Mouse (Mus musculus) heart, postnatal 14 days (tissue): ENCODE results near the gene Nfe2l2. TPM values are rescaled to one million over a fixed set of nuclear protein-coding genes. Genes with fewer than 3 reads are reported as not detected.

Experiments
- DNase-seq, 2 experiments: peaks; one replicate each; pipeline ENCODE4 v3.0.0; 2021 to 2022
- intact Hi-C: fragments of 180-260 bp; cut with DNase I; formaldehyde crosslinking; loops from one replicate; pipeline ENCODE4 v1.15.1; 2025
- long read RNA-seq, 2 experiments: library from polyadenylated mRNA; stranded (forward); transcript quantifications; one replicate each; pipeline ENCODE4 v2.0.0; 2021
- total RNA-seq, 2 experiments: library from RNA; stranded (reverse); gene quantifications; 2 replicates each; pipeline ENCODE4 v1.2.3; 2021

Nfe2l2 gene
- 10 to 100 TPM; 67.5 to 78.8 TPM for total RNA-seq
- long read RNA-seq, experiment 1, transcript Nfe2l2-201 (5 exons, 2,475 nt) = major isoform, 106 of 119 reads
- long read RNA-seq, experiment 1, partial matches to known transcripts = 5 of 119 reads
- long read RNA-seq, experiment 1, other reads (novel, unspliced or antisense) = 8 of 119 reads
- long read RNA-seq, experiment 2, transcript Nfe2l2-201 (5 exons, 2,475 nt) = major isoform, 73 of 79 reads
- long read RNA-seq, experiment 2, partial matches to known transcripts = 3 of 79 reads
- long read RNA-seq, experiment 2, other reads (novel, unspliced or antisense) = 2 of 79 reads

GRCm38 (mm10) chr2:75704234-75705161 lies at the start of gene Nfe2l2:
TSS of gene Nfe2l2 (minus strand) at chr2:75704641.
- DNase-seq = peak; percentile 98 to 99
- intact Hi-C loops = loop anchor here (5.0 kb wide), 4 partner anchors 58 to 258 kb away; no protein-coding TSS in a partner anchor

GRCm38 (mm10) chr2:75752306-75753175 lies 48.1 kb upstream of the Nfe2l2 start:
- intact Hi-C loops = no loop called here

GRCm38 (mm10) chr2:75751896-75752295 lies 47.5 kb upstream of the Nfe2l2 start:
- intact Hi-C loops = no loop called here
- DNase-seq = no peak

More at GRCm38 (mm10) chr2:75752306-75753175, 48.1 kb upstream of the Nfe2l2 start:
- DNase-seq = no peak

GRCm38 (mm10) chr2:75750869-75751268 lies 46.4 kb upstream of the Nfe2l2 start:
- intact Hi-C loops = no loop called here
- DNase-seq = no peak

GRCm38 (mm10) chr2:75750043-75750718 lies 45.7 kb upstream of the Nfe2l2 start:
- DNase-seq = no peak

GRCm38 (mm10) chr2:75748841-75749240 lies 44.4 kb upstream of the Nfe2l2 start:
- intact Hi-C loops = no loop called here
- no peak for DNase-seq

More at GRCm38 (mm10) chr2:75750043-75750718, 45.7 kb upstream of the Nfe2l2 start:
- intact Hi-C loops = no loop called here

GRCm38 (mm10) chr2:75737006-75737503 lies 32.6 kb upstream of the Nfe2l2 start:
- intact Hi-C loops = loop anchor here (5.0 kb wide), 1 partner anchor 35 kb away; no protein-coding TSS in a partner anchor
- no peak for DNase-seq

- no peak for DNase-seq
- intact Hi-C loops = no loop called here
Measured at GRCm38 (mm10) chr2:75734196-75734865, 29.9 kb upstream of the Nfe2l2 start.

- no peak for DNase-seq
- intact Hi-C loops = no loop called here
Measured at GRCm38 (mm10) chr2:75733177-75733576, 28.7 kb upstream of the Nfe2l2 start.

GRCm38 (mm10) chr2:75731929-75732328 lies 27.5 kb upstream of the Nfe2l2 start:
- intact Hi-C loops = no loop called here

GRCm38 (mm10) chr2:75731233-75731651 lies 26.8 kb upstream of the Nfe2l2 start:
- peak; percentile 22 to 23 for DNase-seq
- intact Hi-C loops = no loop called here

More at GRCm38 (mm10) chr2:75731929-75732328, 27.5 kb upstream of the Nfe2l2 start:
- DNase-seq = no peak

GRCm38 (mm10) chr2:75730052-75730451 lies 25.6 kb upstream of the Nfe2l2 start:
- DNase-seq = peak; percentile 54 to 57
- intact Hi-C loops = no loop called here

- intact Hi-C loops = no loop called here
- no peak for DNase-seq
Measured at GRCm38 (mm10) chr2:75724863-75725445, 20.5 kb upstream of the Nfe2l2 start.

- DNase-seq = no peak
- intact Hi-C loops = no loop called here
Measured at GRCm38 (mm10) chr2:75723481-75723880, 19.0 kb upstream of the Nfe2l2 start.

- DNase-seq = no peak
- intact Hi-C loops = no loop called here
Measured at GRCm38 (mm10) chr2:75722893-75723292, 18.5 kb upstream of the Nfe2l2 start.

- intact Hi-C loops = no loop called here
- no peak for DNase-seq
Measured at GRCm38 (mm10) chr2:75720236-75721027, 16.0 kb upstream of the Nfe2l2 start.

- intact Hi-C loops = no loop called here
- no peak for DNase-seq
Measured at GRCm38 (mm10) chr2:75719331-75719869, 15.0 kb upstream of the Nfe2l2 start.
